Mouse (Mus musculus): ENCODE measurements around the gene Gm45062. TPM values are rescaled to one million over a fixed set of nuclear protein-coding genes. Genes with fewer than 3 reads are reported as not detected.

Gm45062 gene
- polyA plus RNA-seq, 1 experiment from 2014 or later, result 9.0 TPM

DNA sequence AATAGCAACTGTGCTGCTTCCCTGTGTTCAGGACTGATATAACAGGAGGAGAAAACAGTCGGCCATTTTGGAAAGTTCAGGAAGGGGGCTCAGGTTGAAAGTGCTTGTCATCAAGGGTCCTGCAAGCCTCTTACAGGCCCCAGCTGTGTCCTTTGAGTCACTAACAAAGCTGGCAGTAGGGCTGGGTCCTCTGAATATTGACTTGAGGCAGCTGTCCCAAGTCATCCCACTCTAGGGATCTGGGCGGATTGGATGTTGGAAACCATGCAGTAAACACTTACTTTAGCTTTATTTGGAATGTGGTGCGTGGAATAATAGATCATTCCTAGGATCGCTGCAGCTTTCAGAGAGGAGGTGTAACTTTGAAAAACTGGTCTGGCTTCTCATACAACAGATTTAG lies 215.6 kb downstream of the Gm45062 start:
- no peak overlapping the region for H3K27ac ChIP-seq (replicated peaks)
- H3K4me3 ChIP-seq, result no peak overlapping the region
- WGBS, result 85% methylated on average over 4 of the region's 4 CpGs
- H3K9me3 ChIP-seq (replicated peaks), result no peaks in the 10 kb centered on the region
- peaks cover 8% of the 10 kb centered on the region; the same call in 1 of the 2 replicates for H3K27me3 ChIP-seq (ENCODE audit: low read depth, poor library complexity, severe bottlenecking)
- no peak for DNase-seq (ENCODE audit: low spot score)
- H3K36me3 ChIP-seq, result no peaks in the 10 kb centered on the region
- peaks cover 13% of the 10 kb centered on the region for H3K4me1 ChIP-seq

DNA sequence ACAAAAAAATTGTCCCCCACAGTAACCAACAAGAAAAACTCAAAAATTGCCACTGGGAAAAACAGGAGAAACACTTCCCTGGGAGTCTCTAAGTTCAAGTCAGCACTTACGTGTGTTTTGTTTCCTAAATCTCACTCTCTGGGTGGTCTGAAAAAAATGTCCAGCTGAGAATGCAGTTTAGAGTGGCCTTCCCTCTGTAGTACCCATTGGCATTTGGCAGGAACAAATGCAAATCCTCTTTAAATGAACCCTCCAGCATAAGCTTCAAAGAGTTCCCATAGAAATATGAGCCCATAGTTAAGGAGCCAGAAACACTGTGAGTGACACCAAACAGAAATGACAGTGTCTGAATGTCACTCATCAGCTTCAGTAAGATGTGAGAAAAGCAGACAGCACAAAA lies 219.9 kb downstream of the Gm45062 start:
- WGBS, result 17% methylated on average over 1 of the region's 1 CpGs
- no peak for DNase-seq (ENCODE audit: low spot score)

DNA sequence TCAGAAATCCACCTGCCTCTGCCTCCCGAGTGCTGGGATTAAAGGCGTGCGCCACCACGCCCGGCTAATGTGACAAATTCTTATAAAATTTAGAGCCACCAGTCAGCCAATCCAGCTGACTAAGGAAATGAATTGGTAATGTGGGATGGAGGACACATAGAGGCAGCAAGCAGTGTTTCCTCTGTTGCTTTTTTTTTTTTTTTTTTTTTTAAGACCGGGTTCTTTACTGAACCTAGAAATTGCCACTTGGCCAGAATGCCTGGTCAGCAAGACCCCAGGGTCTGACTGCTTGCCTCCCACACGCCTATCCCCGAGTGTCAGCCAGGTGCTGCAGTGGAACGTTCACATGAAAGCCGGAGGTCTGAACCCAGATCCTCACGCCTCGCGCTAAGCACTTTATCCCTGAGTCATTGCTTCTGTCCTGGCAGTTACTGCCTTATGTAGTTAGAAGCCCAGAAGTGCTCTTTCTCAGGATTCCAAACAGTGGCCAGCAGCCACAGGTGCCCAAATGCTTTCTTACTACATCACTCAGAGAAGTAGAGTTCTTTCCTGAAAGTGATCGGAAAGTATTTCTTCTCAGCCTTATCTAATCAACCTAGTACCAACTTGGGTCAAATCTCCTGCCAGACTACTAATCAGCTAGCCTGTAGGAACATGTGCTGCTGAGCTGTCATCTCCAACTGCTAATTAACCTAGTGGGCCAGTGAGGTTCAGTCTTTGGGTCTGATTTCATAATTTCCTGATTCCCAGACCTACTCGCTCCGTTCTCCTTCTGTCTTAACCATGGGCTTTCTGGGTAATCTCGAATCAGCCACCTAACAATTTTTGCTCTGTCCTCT lies 225.4 kb downstream of the Gm45062 start:
- no peak overlapping the region for H3K27ac ChIP-seq (replicated peaks)
- H3K9me3 ChIP-seq (replicated peaks), result no peaks in the 10 kb centered on the region
- no peaks in the 10 kb centered on the region for H3K27me3 ChIP-seq (ENCODE audit: low read depth, poor library complexity, severe bottlenecking)
- H3K36me3 ChIP-seq, result no peaks in the 10 kb centered on the region
- 93% methylated on average over 17 of the region's 17 CpGs for WGBS
- no peak for DNase-seq (ENCODE audit: low spot score)
- peaks cover 25% of the 10 kb centered on the region for H3K4me1 ChIP-seq
- H3K4me3 ChIP-seq, result no peak overlapping the region

More for the DNA sequence above, 219.9 kb downstream of the Gm45062 start:
- 0 out of 2 replicates have a peak, but pooled peaks cover 3% of the 10 kb centered on the region for H3K27me3 ChIP-seq (ENCODE audit: low read depth, poor library complexity, severe bottlenecking)
- peaks cover 14% of the 10 kb centered on the region for H3K4me1 ChIP-seq
- H3K4me3 ChIP-seq, result no peak overlapping the region
- H3K27ac ChIP-seq (replicated peaks), result no peak overlapping the region
- no peaks in the 10 kb centered on the region for H3K36me3 ChIP-seq
- no peaks in the 10 kb centered on the region for H3K9me3 ChIP-seq (replicated peaks)

DNA sequence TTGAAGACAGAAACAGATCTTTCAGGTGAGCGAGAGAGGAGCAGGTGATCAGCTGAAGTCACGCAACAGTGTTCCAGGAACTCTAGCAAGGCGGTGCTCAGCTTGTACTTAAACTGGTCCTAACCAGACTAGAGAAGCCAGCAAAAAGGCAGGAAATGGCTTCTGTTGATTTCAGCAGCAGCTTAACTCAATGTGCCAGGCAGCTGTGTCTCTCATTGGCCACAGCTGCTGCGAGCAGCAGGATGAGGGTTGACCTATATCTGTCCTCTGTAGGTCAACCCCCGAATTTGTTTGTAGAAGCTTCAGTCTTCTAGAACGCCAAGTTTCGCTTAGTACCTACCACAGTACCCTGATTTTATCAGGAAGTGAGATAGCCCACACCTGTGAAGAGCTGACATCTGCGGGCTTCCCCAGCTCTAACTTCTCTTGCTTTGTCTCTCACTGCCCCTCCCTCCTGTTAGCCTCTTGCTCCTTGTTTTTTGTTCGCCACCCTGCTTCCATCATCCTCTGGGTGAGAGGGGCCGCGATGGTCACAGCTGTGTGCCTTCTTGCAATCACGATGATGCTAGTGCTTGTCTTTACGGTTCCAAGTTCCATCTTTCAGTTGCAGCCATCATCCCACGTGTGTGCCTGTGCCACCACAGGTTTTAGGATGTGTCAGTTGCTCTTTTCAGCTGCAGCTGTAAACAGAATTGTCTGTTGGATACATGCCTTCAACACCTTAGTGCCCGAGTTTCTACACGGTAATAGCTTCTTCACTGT lies 226.3 kb downstream of the Gm45062 start:
- Histone ChIP-seq H3K27me3 (ENCODE audit: low read depth, poor library complexity, severe bottlenecking) (no peaks in the 10 kb centered on the region), H3K36me3 (no peaks in the 10 kb centered on the region), H3K4me1 (peaks cover 22% of the 10 kb centered on the region), H3K27ac (replicated peaks) (no peak overlapping the region; the same call in 1 of the 2 replicates), H3K4me3 (no peak overlapping the region), H3K9me3 (replicated peaks) (no peaks in the 10 kb centered on the region)
- no peak for DNase-seq (ENCODE audit: low spot score)
- 87% methylated on average over 16 of the region's 16 CpGs for WGBS

DNA sequence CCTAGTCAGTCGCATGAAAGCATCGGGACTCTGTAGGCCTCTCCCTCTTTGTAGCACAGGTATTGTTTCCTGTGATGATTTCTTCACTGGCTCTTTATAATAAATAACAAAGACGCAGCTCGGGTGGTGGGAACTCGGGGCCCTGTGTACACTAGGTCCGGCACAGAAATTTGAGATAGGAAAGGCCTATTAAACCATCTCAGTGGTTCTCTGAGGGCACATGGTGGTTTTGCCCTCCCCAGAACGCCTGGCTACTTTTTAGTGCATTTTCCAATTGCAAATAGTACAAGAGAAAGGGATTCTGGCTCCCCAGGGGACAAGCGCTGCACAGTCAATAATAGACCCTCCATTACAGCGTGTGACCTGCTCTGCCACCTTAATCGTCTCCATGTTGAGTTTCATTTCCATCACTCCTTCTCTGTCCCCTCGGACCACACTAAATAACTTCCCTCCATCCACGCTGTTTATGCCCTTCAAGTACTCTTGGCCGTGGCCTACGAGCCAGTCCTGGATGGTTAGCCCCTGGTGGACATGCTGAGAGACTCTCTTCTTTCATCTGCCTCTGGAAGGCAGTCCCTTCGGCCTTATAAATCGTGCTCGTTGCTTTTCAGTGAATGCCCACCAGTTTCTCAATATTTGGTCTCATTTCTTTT lies 227.3 kb downstream of the Gm45062 start:
- H3K9me3 ChIP-seq (replicated peaks), result no peaks in the 10 kb centered on the region
- peak overlapping the region; percentile 49; the same call in 1 of the 2 replicates for H3K27ac ChIP-seq (replicated peaks)
- no peak for DNase-seq (ENCODE audit: low spot score)
- 88% methylated on average over 17 of the region's 17 CpGs for WGBS
- H3K27me3 ChIP-seq (ENCODE audit: low read depth, poor library complexity, severe bottlenecking), result no peaks in the 10 kb centered on the region
- H3K36me3 ChIP-seq, result no peaks in the 10 kb centered on the region
- H3K4me1 ChIP-seq, result peaks cover 22% of the 10 kb centered on the region
- no peak overlapping the region for H3K4me3 ChIP-seq

DNA sequence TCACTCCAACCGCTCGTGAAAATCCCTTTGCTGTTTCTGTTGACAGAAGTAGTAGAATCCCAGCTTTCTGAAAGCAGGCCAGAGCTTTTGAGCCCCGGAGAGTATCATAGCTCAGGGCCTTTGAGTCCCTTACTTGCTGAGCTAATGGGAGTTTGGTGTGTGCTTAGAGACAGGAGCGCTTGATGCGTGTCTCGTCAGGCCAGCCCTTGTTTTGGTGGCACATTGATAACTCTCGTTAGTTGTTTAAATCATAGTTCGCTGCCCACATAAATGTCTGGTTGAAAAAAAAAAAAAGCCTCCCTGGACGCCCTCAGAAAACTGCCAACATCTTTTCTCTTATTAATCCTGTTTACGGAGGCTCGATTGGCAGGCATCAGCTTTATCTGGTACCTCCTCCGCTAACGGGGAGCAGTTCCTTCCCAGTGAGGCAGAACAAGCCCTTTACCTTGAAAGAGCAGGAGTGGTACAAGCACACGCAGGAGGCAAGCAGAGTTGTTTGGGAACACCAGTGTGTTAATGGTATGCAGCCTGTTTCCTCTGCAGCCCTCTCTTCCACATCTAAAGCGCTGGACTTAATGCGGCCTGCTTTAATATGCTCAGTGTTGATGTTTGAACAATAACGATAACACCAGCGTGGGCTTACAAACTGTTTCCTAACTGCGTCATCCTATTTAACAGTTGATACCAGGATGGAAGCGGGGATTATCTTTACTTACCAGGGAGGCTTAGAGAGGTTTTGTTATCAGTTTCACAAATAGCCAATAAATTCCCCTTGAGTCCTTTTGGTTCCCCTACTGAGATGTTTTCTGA lies 228.0 kb downstream of the Gm45062 start:
- DNase-seq (ENCODE audit: low spot score), result no peak
- peak overlapping the region; percentile 49; the same call in 1 of the 2 replicates for H3K27ac ChIP-seq (replicated peaks)
- WGBS, result 47% methylated on average over 20 of the region's 20 CpGs

DNA sequence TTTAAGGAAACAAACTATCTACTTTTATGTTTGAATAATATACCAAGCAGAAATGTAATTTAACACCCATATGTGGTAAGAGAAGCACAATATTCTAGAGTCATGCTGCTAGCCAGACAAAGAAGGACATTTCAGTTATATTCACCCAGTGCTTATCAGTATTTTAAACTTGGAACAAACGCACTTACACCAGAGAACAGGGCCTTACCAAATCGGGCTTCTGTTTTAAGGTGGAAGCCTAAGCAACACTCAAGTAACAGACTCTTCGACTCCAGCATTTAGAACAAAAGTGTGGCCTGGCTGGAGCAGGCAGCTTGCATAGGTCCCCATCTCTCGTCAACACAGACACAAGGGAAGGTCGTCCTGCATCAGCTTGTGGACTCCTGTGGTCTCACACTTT lies 229.0 kb downstream of the Gm45062 start:
- Histone ChIP-seq H3K27me3 (ENCODE audit: low read depth, poor library complexity, severe bottlenecking) (no peaks in the 10 kb centered on the region), H3K9me3 (replicated peaks) (no peaks in the 10 kb centered on the region), H3K4me1 (peaks cover 22% of the 10 kb centered on the region), H3K36me3 (no peaks in the 10 kb centered on the region), H3K4me3 (no peak overlapping the region), H3K27ac (replicated peaks) (no peak overlapping the region)
- 67% methylated on average over 5 of the region's 5 CpGs for WGBS
- DNase-seq (ENCODE audit: low spot score), result no peak

More for the DNA sequence above, 228.0 kb downstream of the Gm45062 start:
- Histone ChIP-seq H3K9me3 (replicated peaks) (no peaks in the 10 kb centered on the region), H3K36me3 (no peaks in the 10 kb centered on the region), H3K4me1 (peaks cover 22% of the 10 kb centered on the region), H3K4me3 (no peak overlapping the region), H3K27me3 (ENCODE audit: low read depth, poor library complexity, severe bottlenecking) (no peaks in the 10 kb centered on the region)

DNA sequence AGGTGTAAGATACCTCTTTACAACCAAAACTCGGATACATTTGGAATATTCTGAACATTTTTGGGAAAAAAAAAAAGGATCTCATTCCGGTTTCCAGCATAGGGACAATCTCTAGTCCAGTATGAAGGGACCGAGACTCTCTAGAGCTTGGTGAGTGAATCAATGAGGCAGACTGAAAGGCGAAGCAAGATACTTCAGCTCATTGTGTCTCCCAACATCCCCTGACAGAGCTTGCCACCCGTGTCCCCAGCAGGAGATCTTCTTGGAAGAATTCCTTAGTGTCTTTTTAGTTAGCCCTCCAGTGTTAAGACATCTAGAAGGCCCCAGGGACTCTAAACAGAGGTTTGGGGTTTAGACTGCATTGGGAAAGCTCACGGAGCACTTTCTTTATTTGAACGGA lies 230.0 kb downstream of the Gm45062 start:
- no peak for DNase-seq (ENCODE audit: low spot score)
- WGBS, result 72% methylated on average over 7 of the region's 7 CpGs
- Histone ChIP-seq H3K4me3 (no peak overlapping the region), H3K9me3 (replicated peaks) (no peaks in the 10 kb centered on the region), H3K4me1 (peaks cover 22% of the 10 kb centered on the region), H3K36me3 (no peaks in the 10 kb centered on the region), H3K27ac (replicated peaks) (no peak overlapping the region), H3K27me3 (ENCODE audit: low read depth, poor library complexity, severe bottlenecking) (no peaks in the 10 kb centered on the region)

DNA sequence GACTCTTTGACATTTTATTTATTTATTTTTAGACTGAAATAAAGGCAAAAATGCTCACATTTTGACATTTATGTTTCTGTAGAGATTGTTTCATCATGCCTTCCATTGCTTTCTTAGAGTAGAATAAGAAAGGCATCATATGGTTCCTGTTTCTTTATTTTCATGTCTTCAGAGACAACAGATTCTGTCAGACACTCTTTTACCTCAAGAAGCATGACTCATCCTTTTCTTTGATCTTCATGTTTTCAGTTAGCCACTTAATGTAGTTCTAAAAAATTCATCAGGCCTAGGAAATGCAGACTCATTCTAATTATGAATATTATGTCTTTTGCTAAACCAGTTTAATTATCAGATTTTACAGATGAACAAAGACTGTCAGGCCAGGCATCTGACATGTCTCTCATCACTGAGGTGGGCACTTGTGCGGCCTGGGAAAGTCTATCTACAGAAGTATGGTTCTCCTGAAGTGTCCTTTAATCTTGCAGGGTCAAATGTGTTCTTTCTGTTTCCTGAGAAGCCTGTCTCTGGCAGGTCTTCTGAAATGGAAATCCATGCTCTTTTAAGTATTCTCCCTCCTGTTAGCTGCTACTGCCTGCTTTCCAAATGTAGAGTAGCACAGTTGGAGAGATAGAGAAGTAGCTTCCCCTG lies 230.8 kb downstream of the Gm45062 start:
- no peaks in the 10 kb centered on the region for H3K9me3 ChIP-seq (replicated peaks)
- no peaks in the 10 kb centered on the region for H3K27me3 ChIP-seq (ENCODE audit: low read depth, poor library complexity, severe bottlenecking)
- H3K27ac ChIP-seq (replicated peaks), result no peak overlapping the region
- H3K4me3 ChIP-seq, result no peak overlapping the region
- no peaks in the 10 kb centered on the region for H3K36me3 ChIP-seq
- 87% methylated on average over 1 of the region's 1 CpGs for WGBS
- DNase-seq (ENCODE audit: low spot score), result no peak
- H3K4me1 ChIP-seq, result peaks cover 22% of the 10 kb centered on the region

DNA sequence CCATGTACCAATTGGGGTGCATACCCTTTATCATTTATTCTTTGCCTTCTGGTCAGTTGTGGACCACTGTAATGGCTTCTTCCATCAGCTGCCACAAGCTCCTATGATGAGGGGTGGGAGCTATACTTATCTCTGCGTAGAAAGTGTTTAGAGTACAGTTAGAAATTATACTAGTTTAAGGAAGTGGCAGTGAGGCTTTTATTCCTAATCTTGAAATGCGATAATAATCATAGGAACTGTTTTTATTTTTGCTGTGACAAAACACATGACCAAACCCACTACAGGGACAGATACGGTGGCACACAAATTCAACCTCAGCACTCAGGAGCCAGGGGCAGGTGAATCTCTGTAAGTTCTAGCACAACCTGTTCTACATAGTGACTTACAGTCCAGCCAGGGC lies 233.0 kb downstream of the Gm45062 start:
- 92% methylated on average over 3 of the region's 3 CpGs for WGBS
- Histone ChIP-seq H3K27me3 (ENCODE audit: low read depth, poor library complexity, severe bottlenecking) (no peaks in the 10 kb centered on the region), H3K27ac (replicated peaks) (no peak overlapping the region), H3K4me3 (no peak overlapping the region), H3K4me1 (peaks cover 6% of the 10 kb centered on the region), H3K9me3 (replicated peaks) (no peaks in the 10 kb centered on the region), H3K36me3 (no peaks in the 10 kb centered on the region)
- DNase-seq (ENCODE audit: low spot score), result no peak

DNA sequence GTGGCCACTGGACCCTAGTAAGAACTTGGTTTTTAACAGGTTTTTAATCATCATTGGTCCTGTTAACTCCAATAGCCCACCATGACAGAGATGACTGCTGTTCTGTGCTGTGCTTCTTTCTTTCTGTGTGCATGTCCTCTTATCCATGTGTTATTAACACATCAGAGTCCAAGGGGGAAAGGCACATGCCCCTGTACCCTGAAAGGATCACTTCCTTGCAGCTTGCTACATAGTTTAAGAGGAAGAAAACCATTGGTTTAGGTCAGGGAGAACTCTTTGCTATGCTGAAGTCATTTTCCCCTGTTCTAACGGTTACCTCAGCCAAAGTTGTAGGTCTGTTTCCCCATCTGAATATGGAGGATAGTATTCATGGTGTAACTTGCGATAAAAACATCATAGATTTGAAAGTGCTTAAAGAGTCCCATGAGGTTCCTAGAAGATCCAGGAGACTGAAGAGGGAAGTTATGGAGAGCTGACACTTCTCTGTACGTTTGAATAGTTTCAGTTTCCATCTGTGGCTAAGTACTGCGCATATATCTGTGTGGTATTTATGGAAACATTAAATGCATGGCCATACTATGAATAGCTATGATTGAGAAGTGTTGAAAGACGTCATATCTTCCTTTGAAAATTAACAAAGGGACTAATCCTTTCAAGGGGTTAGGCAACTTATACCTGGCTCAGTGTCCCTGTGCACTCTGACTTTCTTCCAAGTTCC lies 236.0 kb downstream of the Gm45062 start:
- no peaks in the 10 kb centered on the region for H3K27me3 ChIP-seq (ENCODE audit: low read depth, poor library complexity, severe bottlenecking)
- no peaks in the 10 kb centered on the region for H3K36me3 ChIP-seq
- H3K27ac ChIP-seq (replicated peaks), result no peak overlapping the region
- no peak for DNase-seq (ENCODE audit: low spot score)
- 91% methylated on average over 5 of the region's 5 CpGs for WGBS
- no peaks in the 10 kb centered on the region for H3K9me3 ChIP-seq (replicated peaks)
- H3K4me3 ChIP-seq, result no peak overlapping the region
- H3K4me1 ChIP-seq, result no peaks in the 10 kb centered on the region

All from midbrain, embryonic 10.5 days (tissue).